Mouse (Mus musculus) heart, embryonic 14.5 days (tissue): ENCODE results near the gene Ptrh2. TPM values are rescaled to one million over a fixed set of nuclear protein-coding genes. Genes with fewer than 3 reads are reported as not detected.
A peak's percentile ranks its signal among the peaks of the same experiment; 100 is the strongest.
"Not testable (repeated sequence)": the region's sequence is repeated elsewhere in the genome, so short reads cannot be mapped to it uniquely, and the experiment has no call there.

Source experiments
- ATAC-seq: fragments of 200-750 bp; cut with Nextera tagmentation; 2 replicates; pipeline ENCODE4 v1.8.0; 2017; ENCODE audit warnings: low read depth, moderate TSS enrichment; ENCODE audit not compliant: insufficient number of reproducible peaks, insufficient read depth, low FRiP score
- H3K27ac ChIP-seq, 2 experiments: fragments of 200-500 bp in 1 of 2; fragments of 300-500 bp in 1 of 2; sonication (generic) in 1 of 2; replicated peaks in 1 of 2; 2 replicates each; pipeline ENCODE4 v1.5.1; 2012 to 2014; ENCODE audit warnings: low read depth in 2 of 2, low read length in 2 of 2, control low read depth in 1 of 2, mild to moderate bottlenecking in 1 of 2, mixed read lengths in 1 of 2; ENCODE audit not compliant: control insufficient read depth in 1 of 2, insufficient read depth in 1 of 2
- H3K27me3 ChIP-seq: fragments of 300-500 bp; sonication (generic); 2 replicates; pipeline ENCODE4 v1.6.1; 2014; ENCODE audit warnings: mild to moderate bottlenecking, low read length, control low read depth; ENCODE audit not compliant: control insufficient read depth, insufficient read depth
- H3K36me3 ChIP-seq: fragments of 300-500 bp; sonication (generic); 2 replicates; pipeline ENCODE4 v1.6.1; 2014; ENCODE audit warnings: mild to moderate bottlenecking, control low read depth, low read length, mixed read lengths; ENCODE audit not compliant: control insufficient read depth, insufficient read depth
- H3K4me1 ChIP-seq, 2 experiments: fragments of 200-500 bp in 1 of 2; fragments of 300-500 bp in 1 of 2; sonication (generic) in 1 of 2; 2 replicates each; pipeline ENCODE4 v1.6.1; 2012 to 2014; ENCODE audit warnings: low read length in 2 of 2, control low read depth in 1 of 2, mixed read lengths in 1 of 2; ENCODE audit not compliant: control insufficient read depth in 2 of 2, insufficient read depth in 2 of 2
- H3K4me2 ChIP-seq: fragments of 300-500 bp; sonication (generic); 2 replicates; pipeline ENCODE4 v1.6.1; 2014; ENCODE audit warnings: mild to moderate bottlenecking, low read length
- H3K4me3 ChIP-seq, 2 experiments: fragments of 200-500 bp in 1 of 2; fragments of 300-500 bp in 1 of 2; sonication (generic) in 1 of 2; 2 replicates each; pipeline ENCODE4 v1.5.1; 2012 to 2014; ENCODE audit warnings: low read length in 2 of 2, mild to moderate bottlenecking in 2 of 2, control low read depth in 1 of 2, low read depth in 1 of 2, moderate library complexity in 1 of 2; ENCODE audit not compliant: control insufficient read depth in 1 of 2, insufficient read depth in 1 of 2
- H3K9ac ChIP-seq: fragments of 300-500 bp; sonication (generic); 2 replicates; pipeline ENCODE4 v1.6.1; 2014; ENCODE audit warnings: mild to moderate bottlenecking, low read length
- H3K9me3 ChIP-seq: fragments of 300-500 bp; sonication (generic); 2 replicates; pipeline ENCODE4 v1.6.1; 2016; ENCODE audit warnings: low read length, control low read depth; ENCODE audit not compliant: control insufficient read depth
- WGBS: fragments of 180-500 bp; shearing (Covaris S2); extraction: QIAGEN DNeasy Blood & Tissue Kit; methylation state at CpG from one replicate; pipeline ENCODE4 v1.1.7; 2014; 5-methylcytosine and 5-hydroxymethylcytosine counted together
- polyA plus RNA-seq: library from polyadenylated mRNA; unstranded; fragments of >200 nt; fragmentation: Nextera tagmentation; extraction: Ambion mirVana; gene quantifications from 2 replicates; pipeline ENCODE4 v1.2.1, GENCODE M21; 2014

The Ptrh2 gene
- polyA plus RNA-seq, 1 experiment from 2014 or later, result 22.3 TPM

DNA sequence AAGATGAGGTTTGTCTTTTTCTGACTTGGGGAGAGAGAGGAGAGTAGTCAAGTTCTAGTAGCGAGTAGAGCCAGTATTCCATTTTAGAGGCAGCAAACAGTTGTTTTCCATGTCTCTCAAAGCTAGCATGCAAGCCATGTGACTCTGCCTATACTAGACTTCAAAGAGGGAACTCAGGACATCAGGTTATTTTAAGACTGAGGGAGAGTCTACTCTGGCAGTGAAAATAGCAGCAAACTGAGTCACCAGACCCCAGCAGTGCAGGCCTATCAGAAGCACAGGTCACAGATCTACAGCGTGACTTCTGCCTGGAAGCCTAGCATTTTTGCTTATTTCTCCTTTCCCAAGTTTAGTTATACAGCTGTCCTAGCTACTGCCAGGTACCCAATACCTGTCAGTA, 47.7 kb downstream of the Ptrh2 start:
- H3K36me3 ChIP-seq, result peaks cover 74% of the 10 kb centered on the region
- no peak overlapping the region for H3K4me3 ChIP-seq
- peak overlapping the region; percentile 80 to 90 for H3K27ac ChIP-seq
- peaks cover 4 to 37% of the 10 kb centered on the region in 2 experiments; a peak in 3 of 4 replicates for H3K4me1 ChIP-seq
- H3K9ac ChIP-seq, result 0 out of 2 replicates have a peak overlapping the region, but pooled peaks have one; percentile 48
- no peaks in the 10 kb centered on the region for H3K9me3 ChIP-seq
- H3K4me2 ChIP-seq, result peak overlapping the region; percentile 45
- WGBS, result 30% methylated on average over 2 of the region's 2 CpGs
- ATAC-seq, result peak; percentile 91
- H3K27me3 ChIP-seq, result no peaks in the 10 kb centered on the region

DNA sequence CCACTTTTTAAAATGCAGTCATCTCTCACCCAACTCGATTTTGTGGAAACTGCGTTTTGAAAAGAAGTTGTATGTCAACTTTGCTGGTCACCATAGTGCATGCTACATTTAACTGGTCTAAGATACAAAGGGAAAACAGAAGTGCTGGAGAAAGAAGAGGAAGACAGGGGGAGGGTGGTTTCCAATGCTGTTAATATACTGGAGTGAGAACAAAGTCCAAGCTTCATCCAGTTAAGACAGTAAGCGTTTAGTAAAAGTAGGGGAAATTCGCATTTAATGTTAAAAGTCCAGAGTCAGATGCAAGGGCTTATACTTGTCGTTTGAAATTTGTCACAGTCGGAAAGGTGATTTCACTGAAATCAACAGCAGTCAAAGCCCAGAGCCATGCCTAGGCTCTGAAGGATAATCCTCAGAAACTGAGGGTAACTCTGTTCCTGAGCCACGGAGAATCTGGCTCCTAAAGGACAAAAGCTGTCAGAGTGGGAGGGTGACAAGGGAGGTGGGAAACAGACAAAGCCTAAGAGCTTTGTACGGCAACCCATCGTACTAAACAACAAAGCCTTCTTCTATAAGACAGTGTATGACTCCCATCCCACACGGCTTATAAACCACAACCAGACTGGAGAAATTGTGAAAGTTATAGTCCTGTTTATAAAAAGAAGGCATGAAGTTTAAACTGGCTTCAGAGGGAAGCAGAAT, 50.6 kb downstream of the Ptrh2 start:
- Histone ChIP-seq H3K4me3 (no peak overlapping the region), H3K9me3 (no peaks in the 10 kb centered on the region), H3K27me3 (no peaks in the 10 kb centered on the region), H3K27ac (peak overlapping the region; percentile 59 to 75), H3K4me2 (peak overlapping the region; percentile 1; the same call in 1 of the 2 replicates), H3K36me3 (peaks cover 53% of the 10 kb centered on the region), H3K4me1 (peaks cover 4 to 43% of the 10 kb centered on the region in 2 experiments; a peak in 3 of 4 replicates), H3K9ac (peak overlapping the region; percentile 22; the same call in 1 of the 2 replicates)
- WGBS, result 58% methylated on average over 10 of the region's 10 CpGs
- no peak for ATAC-seq

DNA sequence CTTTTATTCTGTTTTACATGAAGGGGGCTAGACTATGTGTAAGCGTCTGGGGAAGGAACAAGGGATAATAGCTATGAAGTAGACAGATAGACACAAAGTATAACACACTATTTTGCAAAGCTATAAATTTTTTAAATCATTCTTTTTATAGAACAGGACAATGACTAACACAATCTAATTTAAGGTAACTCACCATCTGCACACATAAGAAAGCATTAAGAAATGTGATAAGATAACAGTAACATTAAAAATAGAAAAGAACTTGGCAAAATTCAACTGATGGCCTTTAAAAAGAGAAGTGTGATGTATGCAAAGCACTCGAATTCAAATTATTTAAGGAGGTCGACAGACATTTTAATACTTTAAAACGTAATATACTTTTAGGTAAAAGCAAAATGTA, 51.2 kb downstream of the Ptrh2 start:
- Histone ChIP-seq H3K4me1 (peaks cover 4 to 48% of the 10 kb centered on the region in 2 experiments; a peak in 3 of 4 replicates), H3K27ac (peak overlapping the region in 1 of 2 experiments; percentile 59; a peak in 1 of 4 replicates), H3K36me3 (peaks cover 48% of the 10 kb centered on the region), H3K9ac (peak overlapping the region; percentile 22; the same call in 1 of the 2 replicates), H3K4me3 (no peak overlapping the region), H3K9me3 (no peaks in the 10 kb centered on the region), H3K4me2 (no peak overlapping the region), H3K27me3 (no peaks in the 10 kb centered on the region)
- no peak for ATAC-seq
- WGBS, result 70% methylated on average over 4 of the region's 4 CpGs

DNA sequence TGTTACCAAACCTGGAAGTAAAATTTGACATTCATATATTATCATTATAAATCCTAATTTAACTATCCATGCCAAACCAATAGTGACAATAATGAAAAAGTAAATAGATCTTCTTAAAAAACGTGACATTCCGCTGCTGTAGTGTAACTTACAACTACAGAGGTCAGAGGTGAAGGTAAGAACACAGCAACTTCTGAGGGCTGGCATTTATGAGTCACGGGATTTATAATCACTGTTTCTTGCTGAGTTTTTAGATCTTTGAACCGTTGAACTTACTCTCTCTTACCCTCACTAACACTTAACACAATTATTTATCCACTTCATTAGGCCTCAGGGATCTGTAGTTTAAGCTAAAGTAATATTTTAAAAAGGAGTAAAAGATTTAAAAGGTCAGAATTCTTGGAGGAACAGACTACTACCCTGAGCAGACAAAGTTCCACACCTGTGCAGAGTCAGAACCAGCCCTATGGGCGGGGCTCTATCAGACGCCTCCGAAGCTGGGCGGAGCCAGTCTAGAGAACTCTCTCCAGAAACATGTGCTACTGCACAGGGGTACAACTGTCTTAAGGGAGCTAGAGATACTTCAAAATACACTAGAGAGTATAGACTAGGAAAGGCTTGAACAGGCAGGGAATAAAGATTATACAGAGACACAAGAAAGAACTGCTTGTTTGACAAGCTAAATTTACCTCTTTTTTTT, 53.7 kb downstream of the Ptrh2 start:
- Histone ChIP-seq H3K4me2 (no peak overlapping the region), H3K9ac (no peak overlapping the region), H3K9me3 (no peaks in the 10 kb centered on the region), H3K4me3 (no peak overlapping the region), H3K36me3 (peaks cover 27% of the 10 kb centered on the region), H3K4me1 (peaks cover 4 to 41% of the 10 kb centered on the region in 2 experiments; a peak in 3 of 4 replicates), H3K27me3 (no peaks in the 10 kb centered on the region), H3K27ac (no peak overlapping the region)
- ATAC-seq, result no peak
- WGBS, result 75% methylated on average over 8 of the region's 8 CpGs

DNA sequence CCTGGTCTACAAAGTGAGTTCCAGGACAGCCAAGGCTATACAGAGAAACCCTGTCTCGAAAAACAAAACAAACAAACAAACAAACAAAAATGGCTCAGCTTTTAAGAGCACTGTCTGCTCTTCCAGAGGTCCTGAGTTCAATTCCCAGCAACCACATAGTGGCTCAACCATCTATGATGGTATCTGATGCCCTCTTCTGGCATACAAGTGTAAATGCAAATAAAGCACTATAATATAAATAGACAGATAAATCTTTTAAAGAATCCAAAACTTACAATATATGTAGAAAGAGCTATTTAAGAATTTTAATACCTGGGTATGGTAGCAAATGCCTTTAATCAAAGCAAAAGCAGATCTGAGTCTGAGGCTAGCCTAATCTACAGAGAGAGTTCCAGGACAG, 54.5 kb downstream of the Ptrh2 start:
- H3K9me3 ChIP-seq, H3K9ac ChIP-seq, H3K4me2 ChIP-seq, H3K4me3 ChIP-seq, H3K27ac ChIP-seq, ATAC-seq, H3K27me3 ChIP-seq: not testable (repeated sequence)
- 100% methylated on average over 1 of the region's 1 CpGs for WGBS
- Histone ChIP-seq H3K36me3 (peaks cover 21% of the 10 kb centered on the region), H3K4me1 (peaks cover 4 to 47% of the 10 kb centered on the region in 2 experiments; a peak in 3 of 4 replicates)

DNA sequence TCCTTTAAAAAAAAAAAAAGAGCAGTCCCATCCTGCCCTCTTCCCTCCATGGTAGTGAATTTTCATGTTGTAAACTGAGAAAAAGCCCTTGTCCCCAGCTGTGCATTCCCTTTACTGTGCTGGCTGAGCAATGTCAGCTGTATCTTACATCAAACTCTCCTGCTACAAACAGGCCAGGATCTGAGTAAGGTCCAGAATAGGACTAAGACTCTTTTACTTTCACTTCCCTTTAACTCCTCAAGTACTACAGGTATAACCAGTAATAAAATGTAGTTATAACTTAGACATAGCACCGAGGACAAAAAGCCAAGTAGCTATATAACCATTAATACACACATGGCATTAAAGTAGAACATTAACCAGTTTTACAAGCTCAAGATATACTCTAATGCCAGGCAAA, 55.2 kb downstream of the Ptrh2 start:
- Histone ChIP-seq H3K4me3 (no peak overlapping the region), H3K4me1 (peaks cover 4 to 51% of the 10 kb centered on the region in 2 experiments; a peak in 3 of 4 replicates), H3K9ac (no peak overlapping the region), H3K36me3 (peaks cover 16% of the 10 kb centered on the region), H3K4me2 (no peak overlapping the region), H3K9me3 (no peaks in the 10 kb centered on the region), H3K27me3 (no peaks in the 10 kb centered on the region), H3K27ac (no peak overlapping the region)
- WGBS, result 98% methylated on average over 1 of the region's 1 CpGs
- ATAC-seq, result no peak

DNA sequence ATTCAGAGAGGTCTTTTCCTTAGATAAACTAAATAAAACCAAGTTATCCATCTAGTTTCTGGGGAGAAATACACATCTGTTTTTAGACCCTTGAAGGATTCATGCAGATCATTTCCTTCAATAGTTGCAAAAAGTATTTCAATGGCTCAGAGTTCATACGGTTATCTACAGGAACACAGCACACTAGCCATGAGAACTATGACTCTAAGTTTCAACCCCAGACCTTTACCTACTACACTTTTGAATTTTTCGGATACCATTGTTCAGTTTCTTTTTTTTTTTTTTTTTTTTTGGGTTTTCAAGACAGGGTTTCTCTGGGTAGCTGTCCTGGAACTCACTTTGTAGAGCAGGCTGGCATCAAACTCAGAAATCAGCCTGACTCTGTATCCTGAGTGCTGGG, 55.7 kb downstream of the Ptrh2 start:
- no peak overlapping the region for H3K4me3 ChIP-seq
- H3K9ac ChIP-seq, result no peak overlapping the region
- peaks cover 3 to 48% of the 10 kb centered on the region in 2 experiments; a peak in 3 of 4 replicates for H3K4me1 ChIP-seq
- ATAC-seq, result no peak
- no peak overlapping the region for H3K27ac ChIP-seq
- WGBS, result 72% methylated on average over 2 of the region's 2 CpGs
- no peaks in the 10 kb centered on the region for H3K27me3 ChIP-seq
- H3K36me3 ChIP-seq, result peaks cover 16% of the 10 kb centered on the region
- no peaks in the 10 kb centered on the region for H3K9me3 ChIP-seq
- no peak overlapping the region for H3K4me2 ChIP-seq
